Mouse (Mus musculus) limb, embryonic 10.5 days (tissue): ENCODE results near the gene Slc12a8. TPM values are rescaled to one million over a fixed set of nuclear protein-coding genes. Genes with fewer than 3 reads are reported as not detected.
"Not testable (repeated sequence)": the region's sequence is repeated elsewhere in the genome, so short reads cannot be mapped to it uniquely, and the experiment has no call there.

Experiments
- DNase-seq: peaks from one replicate; pipeline ENCODE4 v3.0.0-alpha.2; 2017; ENCODE audit warnings: low spot score
- H3K27ac ChIP-seq: fragments of 300-500 bp; sonication (generic); 2 replicates; pipeline ENCODE4 v1.5.1; 2016; ENCODE audit warnings: mild to moderate bottlenecking
- H3K27me3 ChIP-seq: fragments of 300-500 bp; sonication (generic); 2 replicates; pipeline ENCODE4 v1.6.1; 2016; ENCODE audit warnings: low read depth, mild to moderate bottlenecking; ENCODE audit not compliant: poor library complexity, severe bottlenecking
- H3K36me3 ChIP-seq: fragments of 300-500 bp; sonication (generic); 2 replicates; pipeline ENCODE4 v1.6.1; 2016; ENCODE audit warnings: mild to moderate bottlenecking, moderate library complexity
- H3K4me1 ChIP-seq: fragments of 300-500 bp; sonication (generic); 2 replicates; pipeline ENCODE4 v1.6.1; 2016
- H3K4me3 ChIP-seq: fragments of 300-500 bp; sonication (generic); 2 replicates; pipeline ENCODE4 v1.5.1; 2016; ENCODE audit warnings: mild to moderate bottlenecking, moderate library complexity
- H3K9me3 ChIP-seq: fragments of 300-500 bp; sonication (generic); replicated peaks from 2 replicates; pipeline ENCODE4 v1.6.1; 2016; ENCODE audit warnings: mild to moderate bottlenecking
- WGBS: fragments of 180-500 bp; shearing (Covaris S2); methylation state at CpG from one replicate; pipeline ENCODE4 v1.1.7; 2016; 5-methylcytosine and 5-hydroxymethylcytosine counted together
- polyA plus RNA-seq: library from polyadenylated mRNA; unstranded; fragments of >200 nt; fragmentation: Nextera tagmentation; extraction: Ambion mirVana; gene quantifications from 2 replicates; pipeline ENCODE4 v1.2.1, GENCODE M21; 2016

Gene Slc12a8
- 0.44 and 0.60 TPM in 2 replicates for polyA plus RNA-seq

DNA sequence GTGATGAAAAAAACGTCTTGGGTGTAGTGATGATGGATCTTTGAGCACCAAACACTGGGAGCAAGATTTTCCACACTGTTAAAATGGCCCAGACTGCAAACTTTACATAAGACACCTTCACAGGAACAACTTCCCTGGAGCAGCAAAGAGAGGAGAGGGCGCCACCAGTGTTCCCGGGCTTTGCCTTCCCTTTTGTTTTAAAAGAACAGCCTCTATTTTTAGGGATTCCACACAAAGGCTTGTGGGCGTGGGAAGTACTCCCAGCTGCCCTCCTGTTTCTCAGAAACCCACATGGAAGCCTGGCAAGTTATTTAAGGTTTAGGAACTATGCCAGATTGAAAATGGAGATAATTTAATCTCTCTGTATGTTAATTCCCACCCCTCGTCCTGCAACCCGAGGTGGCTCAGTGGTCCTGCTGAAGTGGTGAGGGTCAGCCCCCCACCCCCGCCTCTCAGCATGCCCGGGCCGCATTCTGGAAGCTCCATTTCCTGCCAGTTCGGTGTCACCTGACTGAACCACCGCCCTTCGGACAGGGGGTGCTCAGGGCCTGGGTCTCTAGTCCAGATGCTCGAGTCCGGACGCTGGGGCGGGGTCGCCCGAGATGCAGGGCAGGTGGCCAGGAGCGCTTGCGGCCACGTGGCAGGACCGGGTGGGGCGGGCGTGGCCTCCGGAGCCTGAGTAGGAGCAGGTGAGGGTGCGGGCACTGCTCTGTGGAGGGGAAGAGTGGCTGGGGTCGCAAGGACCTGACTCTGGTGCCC lies at the start of gene Slc12a8:
Gene Slc12a8 (plus strand): TSS at position 522 of the 759 bp plus-strand sequence.
- H3K4me1 ChIP-seq: peaks cover 18% of the 10 kb centered on the region
- no peaks in the 10 kb centered on the region for H3K36me3 ChIP-seq
- peaks cover 14% of the 10 kb centered on the region for H3K27me3 ChIP-seq
- WGBS: 5% methylated on average over 27 of the region's 27 CpGs
- peak within 1 kb of the TSS; percentile 69 for H3K27ac ChIP-seq
- peak; percentile 66 for DNase-seq
- no peaks in the 10 kb centered on the region for H3K9me3 ChIP-seq
- H3K4me3 ChIP-seq: peak within 1 kb of the TSS; percentile 47

DNA sequence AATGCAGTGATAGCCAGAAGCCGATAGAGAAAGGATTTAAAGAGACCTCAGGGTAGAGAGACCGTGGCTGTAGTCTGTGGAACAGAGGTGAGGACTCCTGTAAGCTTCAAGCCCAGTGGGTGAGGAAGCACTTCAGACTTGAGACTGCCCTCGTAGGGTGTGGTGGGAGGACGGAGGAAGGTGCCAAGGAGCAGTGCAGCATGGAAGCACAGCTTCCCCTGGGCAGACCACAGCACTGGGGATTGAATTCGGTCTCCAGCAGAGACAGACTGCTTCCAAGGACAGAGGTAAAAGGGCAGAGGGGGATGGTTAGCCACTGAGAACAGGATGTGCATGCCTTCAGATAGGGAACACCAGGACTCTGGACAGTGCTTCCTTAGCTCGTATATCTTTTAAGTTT lies 49.7 kb upstream of the Slc12a8 start:
- Histone ChIP-seq H3K4me1 (no peaks in the 10 kb centered on the region), H3K4me3 (no peak overlapping the region), H3K27ac (no peak overlapping the region), H3K36me3 (peaks cover 58% of the 10 kb centered on the region), H3K9me3 (no peaks in the 10 kb centered on the region), H3K27me3 (no peaks in the 10 kb centered on the region)
- DNase-seq: no peak
- 79% methylated on average over 6 of the region's 6 CpGs for WGBS

DNA sequence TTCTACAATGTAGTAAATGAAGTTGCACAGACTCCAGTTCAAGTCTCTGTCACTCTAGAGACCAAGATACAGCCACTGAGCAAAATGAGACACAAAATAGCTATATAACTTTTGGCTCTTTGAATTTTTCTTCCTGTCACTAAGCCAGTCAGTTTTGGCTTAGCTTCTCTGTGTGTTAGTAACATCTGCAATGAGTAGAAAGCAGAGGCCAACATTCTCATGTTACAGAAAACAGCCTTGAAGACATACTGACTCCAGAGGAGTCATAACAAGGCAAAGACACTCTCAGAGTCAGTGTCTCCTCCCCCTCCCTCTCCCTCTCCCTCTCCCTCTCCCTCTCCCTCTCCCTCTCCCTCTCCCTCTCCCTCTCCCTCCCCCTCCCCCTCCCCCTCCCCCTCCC lies 47.2 kb upstream of the Slc12a8 start:
- Histone ChIP-seq H3K27ac (no peak overlapping the region), H3K27me3 (no peaks in the 10 kb centered on the region), H3K9me3 (no peaks in the 10 kb centered on the region), H3K4me1 (no peaks in the 10 kb centered on the region), H3K4me3 (no peak overlapping the region), H3K36me3 (peaks cover 73% of the 10 kb centered on the region)
- DNase-seq: no peak

DNA sequence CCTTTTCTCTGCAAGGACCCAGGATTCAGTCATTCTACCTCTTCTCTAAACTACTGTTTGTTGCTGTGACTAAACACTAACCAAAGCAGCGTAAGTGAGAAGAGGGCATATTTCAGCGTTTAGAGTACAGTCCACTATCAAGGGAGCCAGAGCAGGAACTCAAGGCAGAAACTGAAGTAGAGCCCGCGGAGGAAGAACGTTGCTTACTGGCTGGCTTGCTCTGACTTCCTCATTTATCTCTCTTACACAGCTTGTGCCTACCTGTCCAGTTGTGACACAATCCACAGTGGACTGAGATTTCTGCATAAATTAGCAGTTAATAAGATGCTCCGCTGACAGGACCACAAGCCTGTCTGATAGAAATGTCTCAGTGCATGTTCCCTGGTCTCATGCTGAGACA lies 42.7 kb upstream of the Slc12a8 start:
- DNase-seq: no peak
- H3K4me1 ChIP-seq: no peaks in the 10 kb centered on the region

DNA sequence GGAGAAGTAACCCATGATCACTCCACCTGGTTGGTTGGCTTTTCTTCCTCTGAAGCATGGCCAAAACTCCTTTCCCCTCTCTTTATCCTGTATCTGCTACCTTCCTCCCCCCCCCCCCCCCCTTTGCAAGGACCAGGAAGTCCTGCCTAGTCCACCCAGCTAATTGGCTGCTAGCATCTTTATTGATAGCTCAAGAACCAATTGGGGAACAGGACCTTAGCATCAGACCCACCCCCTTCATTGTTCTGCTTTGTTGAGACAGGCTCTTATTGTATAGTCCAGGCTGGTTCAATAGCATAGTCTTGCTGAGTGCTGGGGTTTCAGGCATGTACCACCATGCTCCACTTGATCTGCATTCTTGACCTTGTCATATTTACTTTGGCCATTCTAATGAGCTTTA lies 37.2 kb upstream of the Slc12a8 start:
- Histone ChIP-seq H3K27ac (no peak overlapping the region), H3K9me3 (no peaks in the 10 kb centered on the region), H3K27me3 (no peaks in the 10 kb centered on the region), H3K4me1 (no peaks in the 10 kb centered on the region), H3K36me3 (peaks cover 74% of the 10 kb centered on the region), H3K4me3 (no peak overlapping the region)
- no peak for DNase-seq

More for the DNA sequence above, 42.7 kb upstream of the Slc12a8 start:
- no peaks in the 10 kb centered on the region for H3K9me3 ChIP-seq
- H3K27ac ChIP-seq: no peak overlapping the region
- no peaks in the 10 kb centered on the region for H3K27me3 ChIP-seq
- no peak overlapping the region for H3K4me3 ChIP-seq
- WGBS: 93% methylated on average over 6 of the region's 6 CpGs
- H3K36me3 ChIP-seq: peaks cover 86% of the 10 kb centered on the region

GRCm38 (mm10) chr16:33481148-33481547 lies 36.0 kb upstream of the Slc12a8 start:
- no peak for DNase-seq
- 92% methylated on average over 2 of the region's 2 CpGs for WGBS

DNA sequence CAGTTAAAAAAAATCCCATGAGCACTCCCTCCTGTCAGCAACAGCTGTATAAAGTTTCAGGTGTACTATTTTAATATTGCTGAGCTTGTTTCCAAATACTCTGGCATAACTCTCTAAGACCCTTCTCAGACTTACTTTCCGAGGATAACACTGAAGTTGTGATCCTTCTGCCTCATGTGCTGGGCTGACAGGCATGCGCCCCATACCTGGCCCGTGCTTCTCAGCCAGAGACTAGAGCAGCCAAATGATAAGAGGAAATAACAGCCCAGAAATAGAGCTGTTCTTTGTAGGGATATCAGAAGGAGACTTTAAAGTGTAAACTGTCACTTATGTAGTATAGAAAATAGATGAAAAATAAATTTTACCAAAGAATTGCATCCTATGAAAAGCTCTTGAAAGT lies 34.8 kb upstream of the Slc12a8 start:
- peaks cover 67% of the 10 kb centered on the region for H3K36me3 ChIP-seq
- 95% methylated on average over 3 of the region's 3 CpGs for WGBS

More at GRCm38 (mm10) chr16:33481148-33481547, 36.0 kb upstream of the Slc12a8 start:
- H3K4me3 ChIP-seq: no peak overlapping the region
- peaks cover 75% of the 10 kb centered on the region for H3K36me3 ChIP-seq
- H3K27ac ChIP-seq: no peak overlapping the region
- no peaks in the 10 kb centered on the region for H3K4me1 ChIP-seq
- H3K9me3 ChIP-seq: no peaks in the 10 kb centered on the region
- no peaks in the 10 kb centered on the region for H3K27me3 ChIP-seq

GRCm38 (mm10) chr16:33487709-33488108 lies 29.4 kb upstream of the Slc12a8 start:
- no peaks in the 10 kb centered on the region for H3K4me1 ChIP-seq
- no peak overlapping the region for H3K4me3 ChIP-seq
- H3K9me3 ChIP-seq: no peaks in the 10 kb centered on the region
- H3K27ac ChIP-seq: no peak overlapping the region
- no peak for DNase-seq
- peaks cover 68% of the 10 kb centered on the region for H3K36me3 ChIP-seq
- WGBS: 87% methylated on average over 4 of the region's 4 CpGs
- H3K27me3 ChIP-seq: no peaks in the 10 kb centered on the region

More for the DNA sequence above, 34.8 kb upstream of the Slc12a8 start:
- H3K27me3 ChIP-seq: no peaks in the 10 kb centered on the region
- DNase-seq: no peak
- no peaks in the 10 kb centered on the region for H3K9me3 ChIP-seq
- no peaks in the 10 kb centered on the region for H3K4me1 ChIP-seq
- no peak overlapping the region for H3K27ac ChIP-seq
- no peak overlapping the region for H3K4me3 ChIP-seq

DNA sequence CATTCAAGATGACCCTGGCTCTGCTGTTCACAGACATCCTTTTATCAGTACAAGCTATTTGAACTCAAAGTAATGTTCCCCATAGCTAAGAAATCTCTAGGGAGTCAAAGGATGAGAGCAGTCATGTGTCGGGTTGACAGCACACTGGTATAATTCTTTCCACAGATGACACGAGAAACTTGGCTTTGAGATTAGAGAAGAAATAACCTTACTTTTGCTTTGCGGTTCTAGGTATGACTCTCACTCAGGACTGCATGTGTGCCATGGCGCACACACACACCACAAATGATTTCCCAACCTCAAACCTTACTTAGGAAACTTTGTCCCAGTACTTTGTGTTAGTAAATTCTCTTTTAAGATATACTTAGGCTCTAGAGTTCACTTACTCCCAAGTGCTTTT lies 22.8 kb upstream of the Slc12a8 start:
- peaks cover 61% of the 10 kb centered on the region for H3K36me3 ChIP-seq
- no peak overlapping the region for H3K4me3 ChIP-seq
- H3K27ac ChIP-seq: no peak overlapping the region
- no peaks in the 10 kb centered on the region for H3K9me3 ChIP-seq
- no peaks in the 10 kb centered on the region for H3K27me3 ChIP-seq
- no peaks in the 10 kb centered on the region for H3K4me1 ChIP-seq
- DNase-seq: no peak
- WGBS: 93% methylated on average over 4 of the region's 4 CpGs

DNA sequence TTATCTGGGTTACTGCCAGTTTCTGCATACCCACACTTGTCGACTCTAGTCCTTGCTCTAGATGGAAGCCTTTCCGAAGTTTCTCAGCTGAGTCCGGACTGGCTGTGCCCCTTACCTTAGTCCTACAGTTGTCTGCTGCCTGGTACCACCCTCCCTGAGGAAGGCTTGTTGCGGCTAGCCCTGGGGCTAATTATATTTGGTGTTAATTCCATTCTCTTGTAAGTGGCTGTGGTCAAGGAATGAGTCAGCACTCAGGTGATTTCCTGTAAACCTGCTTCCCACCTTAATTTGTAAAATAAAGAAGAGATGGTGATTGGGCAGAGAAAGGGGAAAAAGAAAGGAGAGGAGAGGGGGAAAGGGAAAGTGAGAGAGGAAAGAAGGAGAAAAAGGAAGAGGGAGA lies 9.0 kb upstream of the Slc12a8 start:
- H3K27ac ChIP-seq: no peak overlapping the region
- WGBS: 92% methylated on average over 4 of the region's 4 CpGs

DNA sequence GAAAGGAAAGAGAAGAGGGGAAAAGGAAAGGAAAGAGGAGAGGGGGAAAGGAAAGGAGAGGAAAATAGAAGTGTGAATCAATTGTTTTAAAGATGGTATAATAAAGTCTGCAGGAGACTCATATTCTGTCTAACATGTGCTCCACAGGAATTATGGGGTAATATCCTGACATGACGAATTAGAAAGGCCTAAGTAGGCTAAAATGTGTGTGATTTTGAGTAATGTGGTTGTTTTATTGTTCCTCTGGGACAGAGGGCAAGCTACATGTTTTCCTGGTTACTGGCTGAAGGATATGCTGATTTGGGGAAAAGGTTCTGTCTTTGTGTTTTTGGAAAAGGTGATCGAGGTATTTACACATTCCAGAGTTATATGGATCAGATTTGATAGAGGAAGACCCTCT lies 7.9 kb upstream of the Slc12a8 start:
- H3K4me1 ChIP-seq, H3K27ac ChIP-seq, H3K4me3 ChIP-seq, H3K27me3 ChIP-seq, H3K9me3 ChIP-seq, DNase-seq, H3K36me3 ChIP-seq: not testable (repeated sequence)
- WGBS: 88% methylated on average over 2 of the region's 2 CpGs

More for the DNA sequence above, 9.0 kb upstream of the Slc12a8 start:
- H3K4me1 ChIP-seq: no peaks in the 10 kb centered on the region
- no peak for DNase-seq
- peaks cover 13% of the 10 kb centered on the region for H3K36me3 ChIP-seq
- H3K9me3 ChIP-seq: no peaks in the 10 kb centered on the region
- no peaks in the 10 kb centered on the region for H3K27me3 ChIP-seq
- H3K4me3 ChIP-seq: no peak overlapping the region

GRCm38 (mm10) chr16:33510856-33511255 lies 6.3 kb upstream of the Slc12a8 start:
- not testable (repeated sequence) for H3K9me3 ChIP-seq, H3K27me3 ChIP-seq, H3K36me3 ChIP-seq, H3K27ac ChIP-seq, H3K4me3 ChIP-seq, H3K4me1 ChIP-seq, DNase-seq
- WGBS: 93% methylated on average over 4 of the region's 4 CpGs

DNA sequence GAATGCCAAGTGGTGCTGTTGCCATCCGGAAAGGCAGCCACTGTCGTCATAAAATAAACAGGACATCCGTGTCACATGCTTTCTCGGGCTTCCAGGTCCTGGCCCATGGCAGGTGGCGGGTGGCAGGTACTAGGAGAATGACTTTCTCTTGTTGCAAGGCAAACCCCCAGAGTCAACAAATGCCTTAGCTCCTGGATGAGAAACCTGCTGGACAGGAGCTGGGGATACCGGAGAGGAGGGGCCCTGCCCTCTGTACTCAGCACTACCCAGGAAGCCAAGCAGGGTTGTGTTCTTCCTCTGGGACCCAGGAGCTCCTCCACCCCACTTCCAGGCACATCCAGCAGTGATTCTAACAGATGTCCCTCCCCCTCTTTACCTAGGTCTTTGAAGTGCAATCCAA lies 4.6 kb upstream of the Slc12a8 start:
- H3K4me1 ChIP-seq: peaks cover 10% of the 10 kb centered on the region
- 89% methylated on average over 6 of the region's 6 CpGs for WGBS
- no peak for DNase-seq

GRCm38 (mm10) chr16:33517627-33518026 lies 499 bp downstream of the Slc12a8 start:
- DNase-seq: no peak
- H3K27ac ChIP-seq: peak overlapping the region; percentile 69
- H3K4me3 ChIP-seq: peak overlapping the region; percentile 47
- H3K9me3 ChIP-seq: no peaks in the 10 kb centered on the region
- H3K36me3 ChIP-seq: no peaks in the 10 kb centered on the region
- 24% methylated on average over 4 of the region's 4 CpGs for WGBS
- peaks cover 14% of the 10 kb centered on the region for H3K27me3 ChIP-seq
- H3K4me1 ChIP-seq: peaks cover 18% of the 10 kb centered on the region

More for the DNA sequence above, 4.6 kb upstream of the Slc12a8 start:
- Histone ChIP-seq H3K27me3 (peaks cover 6% of the 10 kb centered on the region), H3K4me3 (no peak overlapping the region), H3K36me3 (no peaks in the 10 kb centered on the region), H3K27ac (no peak overlapping the region), H3K9me3 (no peaks in the 10 kb centered on the region)
